Mouse (Mus musculus) heart, adult 9 months (tissue): ENCODE results near the gene Mprip.
A peak's percentile ranks its signal among the peaks of the same experiment; 100 is the strongest.
"Not testable (repeated sequence)": the region's sequence is repeated elsewhere in the genome, so short reads cannot be mapped to it uniquely, and the experiment has no call there.

Experiments
- DNase-seq, 2 experiments: peaks; one replicate each; pipeline ENCODE4 v3.0.0; 2022; ENCODE audit warnings: low spot score in 2 of 2

Mprip gene

DNA sequence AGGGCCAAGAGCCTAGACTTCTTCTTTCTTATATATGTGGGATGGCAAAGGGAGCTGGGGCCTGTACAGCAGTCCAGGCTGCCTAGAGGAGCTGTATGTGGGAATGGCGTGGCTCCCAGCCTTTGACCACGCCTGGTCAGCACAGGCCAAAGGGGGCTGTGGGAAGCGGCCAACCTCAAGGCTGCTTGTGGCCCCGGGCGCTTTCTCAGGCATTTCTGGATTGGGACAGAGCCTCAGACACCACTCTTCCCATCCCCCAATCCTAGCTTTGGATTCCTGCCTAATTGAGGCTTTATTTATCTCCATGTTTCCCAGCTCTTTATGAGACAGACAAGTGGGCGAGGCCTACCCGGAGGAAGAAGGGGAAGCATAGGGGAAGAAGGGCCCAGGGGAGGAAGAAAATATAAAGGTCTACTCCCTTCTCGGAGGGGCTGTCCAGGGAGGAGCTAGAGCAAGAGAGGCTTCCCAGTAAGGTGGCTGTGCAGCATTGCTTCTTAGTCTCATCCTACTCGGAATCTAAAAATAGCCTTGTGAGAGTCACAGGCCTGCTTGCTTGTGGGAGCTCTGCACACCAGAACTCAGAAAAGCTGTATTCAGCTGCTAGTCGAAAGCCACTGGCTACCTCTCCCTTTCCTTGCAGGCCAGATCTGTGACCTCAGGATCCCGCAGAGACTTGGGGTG, 47.0 kb downstream of the Mprip start:
- peak; percentile 87 for DNase-seq

DNA sequence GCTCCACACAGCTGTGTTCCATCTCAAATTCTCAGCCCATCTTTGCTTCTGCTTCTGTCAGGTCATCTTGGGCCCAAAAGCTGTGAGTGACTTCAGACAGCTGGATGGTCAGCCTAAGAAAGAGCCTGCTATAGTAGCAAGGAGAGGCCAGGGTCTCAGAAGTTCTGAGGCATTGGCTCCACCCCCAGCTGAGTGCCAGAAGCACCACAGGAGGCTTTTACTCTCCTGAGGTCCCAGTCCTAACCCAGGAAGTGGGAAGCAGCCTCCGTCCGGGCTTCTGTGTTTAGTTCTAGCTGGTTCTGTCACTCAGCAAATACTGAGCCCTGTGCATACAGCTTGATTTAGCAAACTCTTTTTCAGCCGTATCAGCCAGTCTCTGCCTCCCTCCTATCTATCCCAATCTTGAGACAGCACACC, 54.3 kb downstream of the Mprip start:
- DNase-seq = no peak

DNA sequence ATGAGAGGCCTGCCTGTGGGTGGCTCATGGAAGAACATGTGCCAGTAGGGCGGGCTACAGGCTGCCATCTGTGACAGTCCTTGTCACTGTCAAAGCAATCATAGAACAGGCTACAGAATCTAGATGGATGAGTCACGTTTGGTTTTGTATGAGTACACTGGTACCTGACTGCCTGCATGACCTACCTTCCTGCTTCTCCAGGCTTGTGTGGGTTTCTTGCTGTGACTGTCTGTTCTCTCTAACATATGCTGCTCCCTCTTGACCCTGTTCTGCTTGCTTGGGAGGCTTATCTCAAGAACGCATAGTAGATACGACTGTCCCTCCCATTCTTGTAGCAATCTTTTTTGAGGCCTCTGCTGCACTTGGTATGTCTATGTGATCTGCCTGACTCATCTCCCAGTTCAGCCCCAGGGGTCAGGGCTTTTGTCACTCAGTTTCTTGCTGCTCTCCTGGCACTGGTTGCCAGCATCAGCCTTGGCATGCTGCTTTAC, 56.7 kb downstream of the Mprip start:
- no peak for DNase-seq

DNA sequence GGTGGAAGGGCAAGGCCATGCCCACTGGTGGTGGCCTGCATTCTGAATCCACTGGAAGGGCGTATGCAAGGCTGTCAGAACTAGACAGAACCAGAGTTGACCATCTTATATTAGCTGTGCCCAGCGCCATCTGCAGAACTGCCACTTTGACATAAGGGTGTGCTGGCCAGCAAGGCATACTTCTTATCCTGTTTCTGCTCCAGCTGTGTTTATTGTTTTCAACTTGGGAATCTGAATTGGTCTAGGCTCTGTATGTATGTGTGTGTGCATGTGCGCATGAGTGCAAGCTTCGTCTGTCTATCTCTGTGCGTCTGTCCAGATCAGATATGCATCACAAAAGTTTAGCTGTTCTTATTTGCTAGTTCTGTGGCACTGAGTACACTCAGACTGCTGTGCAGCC, 58.1 kb downstream of the Mprip start:
- DNase-seq = no peak

DNA sequence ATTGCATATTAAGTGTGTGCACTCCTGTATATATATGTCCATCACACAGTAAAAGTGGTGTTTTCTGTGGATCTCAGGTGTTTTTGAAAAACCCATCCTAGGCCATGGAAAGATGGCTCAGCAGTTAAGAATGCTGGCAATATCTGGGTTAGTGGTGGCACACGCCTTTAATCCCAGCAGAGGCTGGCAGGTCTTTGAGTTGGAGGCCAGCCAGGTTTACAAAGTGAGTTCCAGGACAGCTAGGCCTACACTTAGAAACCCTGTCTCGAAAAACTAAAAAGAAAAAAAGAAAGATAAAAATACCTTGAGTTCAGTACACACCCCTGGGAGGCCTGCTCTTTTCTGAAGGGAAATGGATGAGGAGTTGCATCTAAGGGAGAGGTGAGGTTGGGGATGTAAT, 60.3 kb downstream of the Mprip start:
- DNase-seq = no peak

DNA sequence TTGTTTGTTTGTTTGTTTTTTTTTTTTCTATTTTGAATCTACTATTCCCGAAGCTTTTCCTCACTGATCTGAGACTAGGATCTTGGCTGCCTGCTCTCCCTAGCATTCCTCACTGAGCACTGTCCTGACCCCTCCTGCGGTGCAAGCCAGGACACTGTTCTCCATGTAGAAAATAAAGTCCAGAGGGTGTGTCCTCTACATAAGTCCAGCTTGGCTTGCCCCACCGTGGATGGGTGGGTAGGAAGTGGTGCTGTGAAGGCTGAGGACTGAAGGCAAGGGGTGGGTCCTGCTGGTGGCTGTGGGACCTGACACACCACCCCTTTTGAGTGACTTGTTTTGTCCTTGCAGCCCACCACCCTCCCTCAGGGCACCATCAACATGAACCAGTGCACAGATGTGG, 66.1 kb downstream of the Mprip start:
- DNase-seq = no peak

DNA sequence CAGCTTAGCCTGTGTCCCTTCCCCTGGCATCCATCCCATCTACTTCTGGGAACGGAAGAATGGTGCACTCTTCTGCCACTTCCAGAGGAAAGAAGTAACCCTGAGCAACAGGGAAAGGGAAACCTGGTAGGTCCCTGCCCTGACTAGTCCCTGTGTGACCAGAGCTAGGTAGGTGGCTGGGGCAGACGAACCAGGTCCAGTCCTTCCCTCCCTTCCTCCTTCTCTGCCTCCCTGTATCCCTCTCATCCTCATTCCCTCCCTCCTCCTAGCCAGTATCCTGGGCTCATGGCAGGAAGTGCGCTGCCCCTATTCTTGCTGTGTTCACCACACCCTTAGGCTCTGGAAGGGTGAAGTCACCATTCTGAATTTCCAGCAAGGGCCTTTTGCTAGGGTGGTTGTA, 70.7 kb downstream of the Mprip start:
- no peak for DNase-seq

DNA sequence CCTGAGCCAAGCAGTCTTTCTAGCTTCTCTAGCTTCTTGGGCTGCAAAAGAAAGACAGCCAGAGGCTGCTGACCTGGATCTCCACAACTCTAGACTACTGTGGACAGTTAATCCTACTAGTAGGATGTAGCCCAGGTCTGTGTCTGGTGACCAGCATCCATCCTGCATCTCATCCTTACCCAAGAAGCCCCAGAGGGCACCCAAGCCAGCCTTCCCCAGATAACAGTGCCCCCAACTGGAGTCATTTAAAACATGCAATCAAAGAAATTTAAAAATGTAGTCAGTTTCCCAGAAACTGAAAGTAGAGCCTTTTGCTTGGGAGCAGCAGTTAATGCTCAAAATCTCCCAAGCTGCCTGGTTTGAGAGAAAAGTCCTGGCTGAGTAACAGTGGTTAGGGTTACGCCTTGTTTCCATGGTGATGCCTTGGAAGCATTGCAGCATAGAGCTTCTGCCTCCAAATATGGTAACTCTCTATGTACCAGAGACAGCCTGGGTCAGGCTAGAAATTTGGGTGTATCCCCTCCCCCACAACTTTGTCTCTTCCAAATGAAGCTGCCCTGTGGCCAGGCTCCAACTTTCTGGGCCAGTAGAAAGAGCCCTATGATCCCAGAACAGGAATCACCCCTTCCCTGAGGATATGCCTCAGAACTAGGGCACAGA, 71.4 kb downstream of the Mprip start:
- peak; percentile 87 to 90 for DNase-seq

DNA sequence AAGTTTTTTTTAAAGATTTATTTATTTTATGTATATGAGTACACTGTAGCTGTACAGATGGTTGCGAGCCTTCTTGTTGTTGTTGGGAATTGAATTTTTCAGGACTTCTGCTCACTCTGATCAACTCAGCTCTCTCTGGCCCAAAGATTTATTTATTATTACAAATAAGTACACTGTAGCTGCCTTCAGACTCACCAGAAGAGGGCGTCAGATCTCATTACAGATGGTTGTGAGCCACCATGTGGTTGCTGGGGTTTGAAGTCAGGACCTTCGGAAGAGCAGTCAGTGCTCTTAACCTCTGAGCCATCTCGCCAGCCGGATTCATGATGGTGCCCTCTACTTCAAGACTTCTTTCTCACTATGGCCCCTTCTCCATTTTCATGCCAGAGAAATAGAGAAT, 72.5 kb downstream of the Mprip start:
- DNase-seq = not testable (repeated sequence)

DNA sequence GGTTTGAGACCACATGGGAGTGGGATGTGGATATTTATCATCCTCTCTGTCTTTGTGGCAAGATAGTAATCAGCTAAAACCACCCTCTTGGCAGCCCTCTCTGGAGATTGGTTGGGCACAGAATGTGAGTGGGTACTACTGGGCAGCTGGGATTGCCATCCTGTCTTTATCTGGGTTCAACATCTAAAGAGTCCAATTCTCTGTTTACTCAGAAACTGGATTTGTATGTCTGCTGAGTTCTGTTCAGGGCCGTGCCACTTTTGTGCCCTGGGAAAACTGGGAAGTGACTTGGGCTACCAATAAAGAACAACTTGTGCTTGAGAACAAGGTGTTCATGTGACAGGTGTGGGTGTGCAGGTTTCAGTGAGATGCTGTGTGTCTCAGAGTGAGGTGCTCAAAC, 73.2 kb downstream of the Mprip start:
- DNase-seq = no peak

DNA sequence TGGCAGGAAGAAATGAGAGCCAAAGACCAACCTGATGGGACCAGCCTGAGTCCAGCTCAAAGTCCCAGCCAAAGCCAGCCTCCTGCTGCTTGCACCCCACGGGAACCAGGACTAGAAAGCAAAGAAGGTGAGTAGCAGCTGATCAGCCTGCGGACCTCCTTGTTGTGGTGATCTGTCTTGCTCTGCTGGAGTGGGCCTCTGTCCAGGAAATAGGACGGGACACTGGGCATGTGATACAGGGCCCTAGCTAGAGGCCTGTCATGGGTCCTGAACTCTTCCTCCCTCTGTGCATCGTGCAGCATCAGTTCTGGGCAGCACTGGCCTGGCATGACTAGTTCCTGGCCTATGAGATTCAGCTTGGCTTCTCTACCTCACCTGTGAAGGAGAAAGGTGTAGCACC, 74.8 kb downstream of the Mprip start:
- DNase-seq = not testable (repeated sequence)

DNA sequence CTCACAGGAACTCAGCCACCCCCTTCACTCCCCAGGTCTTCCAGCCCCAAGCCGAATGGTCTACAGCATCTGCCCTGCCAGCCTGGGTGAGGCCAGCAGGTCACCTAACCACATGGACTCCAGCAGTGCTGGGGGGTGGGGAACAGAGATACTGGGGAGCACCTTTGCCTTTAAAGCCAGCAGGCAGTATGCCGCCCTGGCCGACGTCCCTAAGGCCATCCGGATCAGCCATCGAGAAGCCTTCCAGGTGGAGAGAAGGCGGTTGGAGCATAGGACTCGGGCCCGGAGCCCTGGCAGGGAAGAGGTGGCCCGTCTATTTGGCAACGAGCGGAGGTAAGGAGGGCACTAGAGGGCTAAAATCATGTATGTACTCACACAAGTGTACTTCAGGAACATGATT, 76.1 kb downstream of the Mprip start:
- DNase-seq = no peak

DNA sequence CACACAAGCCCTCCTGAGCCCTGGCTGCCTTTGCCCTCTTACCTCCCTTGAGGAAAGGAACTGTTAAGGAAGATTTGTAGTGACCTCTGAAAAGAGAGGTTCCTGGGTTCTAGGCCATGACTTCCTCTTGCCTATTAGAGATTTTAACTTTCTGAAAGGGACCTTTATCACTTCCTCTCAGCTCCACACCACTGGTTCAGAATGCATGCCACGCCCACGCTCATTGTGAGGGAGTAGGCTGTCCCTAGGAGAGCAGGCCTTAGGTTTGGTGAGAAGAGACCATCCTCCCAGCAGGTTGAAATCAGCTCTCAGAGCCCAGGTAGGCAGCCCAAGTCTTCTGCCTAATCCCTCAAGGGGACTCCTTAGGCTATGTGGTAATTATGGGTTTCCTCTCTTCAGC, 78.9 kb downstream of the Mprip start:
- DNase-seq = no peak

DNA sequence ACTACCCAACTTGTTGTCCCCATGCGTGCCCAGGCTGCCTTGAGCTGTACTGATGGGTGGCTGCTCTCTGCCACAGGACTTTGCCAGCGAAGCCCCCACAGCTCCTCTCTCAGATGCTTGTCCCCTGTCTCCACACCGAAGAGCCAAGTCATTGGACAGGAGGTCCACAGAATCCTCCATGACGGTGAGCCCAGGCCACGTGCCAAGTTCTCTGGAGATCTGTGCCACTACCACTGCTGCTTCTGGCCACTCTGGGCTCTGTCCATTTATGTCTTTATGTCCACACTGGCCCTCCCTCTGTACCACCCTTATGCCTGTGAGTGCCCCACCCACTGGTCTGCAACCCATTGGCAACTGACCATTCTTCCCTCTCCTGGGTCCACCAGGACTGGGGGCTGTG, 80.8 kb downstream of the Mprip start:
- no peak for DNase-seq

DNA sequence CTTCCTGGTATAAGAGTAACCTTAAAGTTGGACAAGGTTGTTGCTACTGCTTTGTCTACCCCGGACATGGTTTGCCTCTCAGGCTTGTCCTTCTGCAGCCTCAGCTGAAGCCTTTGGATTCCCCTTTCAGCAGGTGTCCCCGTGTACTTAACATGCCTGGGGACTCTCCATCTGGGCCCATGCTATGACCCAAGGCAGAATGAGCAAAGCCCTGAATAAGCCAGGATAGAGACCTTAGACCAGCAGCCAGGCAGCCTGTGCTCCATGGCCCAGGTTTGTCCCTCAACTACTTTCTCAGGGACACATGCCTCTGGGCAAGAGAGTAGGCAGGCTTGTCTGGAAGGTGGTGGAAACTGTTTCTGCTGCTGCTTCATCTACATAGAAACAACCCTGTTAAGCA, 82.2 kb downstream of the Mprip start:
- no peak for DNase-seq

DNA sequence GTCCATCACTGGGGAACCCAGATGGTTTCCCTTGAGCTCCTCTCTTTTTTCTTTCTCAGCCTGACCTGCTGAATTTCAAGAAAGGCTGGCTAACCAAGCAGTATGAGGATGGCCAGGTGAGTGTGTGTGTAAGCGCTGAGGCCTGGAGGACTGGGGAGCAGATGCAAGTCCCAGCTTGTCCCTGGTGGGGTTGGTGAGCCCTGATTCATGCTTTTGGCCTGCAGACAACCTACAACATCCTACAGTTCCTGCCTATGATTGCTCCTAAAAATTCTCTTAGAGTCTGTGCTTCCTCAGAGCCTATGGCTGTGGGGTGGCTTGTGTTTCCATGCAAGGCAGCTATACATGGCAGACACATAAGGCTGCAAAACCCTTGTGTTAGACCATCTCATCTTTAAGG, 82.6 kb downstream of the Mprip start:
- no peak for DNase-seq

DNA sequence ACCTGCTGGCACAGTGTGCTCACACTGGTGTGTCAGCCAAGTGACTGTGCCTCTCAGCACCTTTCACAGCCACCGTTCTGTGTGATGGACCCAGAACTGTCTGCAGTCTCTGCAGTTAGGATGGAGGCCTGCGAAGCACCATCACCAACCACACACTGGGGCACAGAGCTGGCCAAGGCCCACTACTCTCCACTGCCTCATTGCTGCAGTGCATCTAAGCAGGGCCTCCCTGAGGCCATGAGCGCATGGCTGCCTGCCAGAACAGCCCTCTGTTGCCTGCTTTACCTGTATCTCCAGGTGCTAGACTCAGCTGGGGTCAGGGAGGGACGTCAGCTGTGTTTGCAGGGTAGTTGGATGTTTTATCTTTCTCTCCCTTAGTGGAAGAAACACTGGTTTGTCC, 83.3 kb downstream of the Mprip start:
- no peak for DNase-seq

DNA sequence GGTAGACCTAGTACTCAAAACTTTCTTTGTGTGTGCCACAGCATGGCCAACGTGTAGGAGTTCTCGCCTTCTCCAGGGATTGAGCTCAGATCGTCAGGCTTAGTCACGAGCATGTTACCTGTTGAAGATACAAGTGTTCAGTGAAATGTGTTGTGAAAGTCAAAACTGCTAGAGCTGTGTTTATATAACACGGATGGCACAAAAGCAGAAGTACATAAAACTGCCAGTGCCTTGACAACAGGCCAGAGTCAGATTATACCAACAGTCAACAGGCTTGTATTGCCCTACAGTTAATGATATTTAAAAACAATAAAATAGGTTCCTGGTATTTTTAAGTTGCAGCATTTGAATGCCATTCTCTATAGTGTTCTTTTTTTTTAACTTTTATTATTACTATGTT, 84.7 kb downstream of the Mprip start:
- DNase-seq = no peak

DNA sequence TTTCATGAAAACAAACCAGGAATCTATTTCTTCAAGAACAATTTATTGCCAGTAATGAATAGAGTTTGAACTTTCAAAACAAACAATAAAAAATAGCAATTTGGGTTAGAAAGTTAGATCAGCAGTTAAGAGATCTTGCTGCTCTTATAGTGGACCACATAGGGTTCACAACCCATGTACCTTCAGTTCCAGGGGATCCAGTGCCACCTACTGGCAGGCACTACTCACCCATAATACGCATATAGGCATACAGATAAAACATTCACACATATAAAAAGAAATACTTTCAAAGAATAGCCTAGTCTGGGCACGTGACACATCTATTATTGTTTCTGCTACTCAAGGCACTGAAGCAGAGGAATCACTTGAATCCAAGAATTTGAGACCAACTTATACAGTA, 85.5 kb downstream of the Mprip start:
- DNase-seq = peak in 1 of 2 experiments; percentile 51

DNA sequence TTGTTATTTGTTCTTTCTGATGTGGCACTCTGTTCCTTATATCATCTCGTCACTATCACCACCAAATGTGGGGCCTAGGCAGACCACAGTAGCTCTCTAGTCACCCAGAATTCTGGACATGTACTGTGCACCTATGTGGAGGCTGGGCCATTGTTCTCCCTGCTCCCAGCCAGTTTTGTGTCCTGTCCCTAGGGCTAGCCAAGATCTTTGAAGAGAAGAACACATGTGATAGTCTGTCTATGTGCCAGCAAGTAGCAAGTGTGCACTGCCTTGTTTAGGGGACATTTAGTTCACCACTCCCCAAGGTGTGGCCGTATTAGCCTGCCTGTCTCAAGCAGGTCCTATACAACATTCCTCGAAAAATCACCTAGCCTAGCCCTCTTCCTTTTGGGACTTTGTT, 87.9 kb downstream of the Mprip start:
- DNase-seq = peak; percentile 15 to 49

DNA sequence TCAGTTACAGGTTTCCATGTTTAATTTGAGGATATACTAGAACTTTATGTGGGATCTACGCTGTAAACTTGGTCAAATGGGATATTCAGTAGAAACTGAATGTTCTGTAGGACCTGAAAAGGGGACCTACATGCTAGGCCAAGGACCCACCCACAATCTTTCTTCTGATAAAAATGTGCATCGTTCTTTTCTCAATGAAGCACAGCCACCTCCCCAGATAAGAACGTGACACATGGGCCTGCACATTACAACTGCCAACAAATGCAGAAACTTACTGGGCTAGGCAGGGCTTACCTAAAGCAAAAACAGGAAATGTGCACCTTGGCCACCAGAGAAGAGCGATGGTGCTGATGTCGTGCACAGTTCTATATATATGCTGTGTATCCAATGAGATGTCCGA, 93.4 kb downstream of the Mprip start:
- no peak for DNase-seq

DNA sequence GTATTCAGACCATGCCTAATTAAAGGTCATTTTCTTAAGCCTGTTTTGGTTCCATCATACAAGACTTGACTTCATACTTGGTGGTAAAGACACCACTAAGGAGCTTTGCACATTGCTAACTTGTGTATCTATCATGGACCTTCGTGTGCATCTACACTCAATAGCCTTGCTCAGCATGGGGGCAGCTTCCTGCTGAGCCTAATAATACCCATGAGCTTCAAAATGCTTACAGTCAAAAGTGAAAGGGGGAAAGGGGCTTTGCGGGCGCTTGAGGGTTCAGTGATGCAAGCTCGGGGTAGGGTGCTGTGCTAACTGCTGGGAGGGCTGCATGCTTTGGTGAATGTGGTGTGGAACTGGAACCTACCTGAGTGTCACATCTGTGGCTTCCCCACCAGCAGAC, 95.2 kb downstream of the Mprip start:
- no peak for DNase-seq

DNA sequence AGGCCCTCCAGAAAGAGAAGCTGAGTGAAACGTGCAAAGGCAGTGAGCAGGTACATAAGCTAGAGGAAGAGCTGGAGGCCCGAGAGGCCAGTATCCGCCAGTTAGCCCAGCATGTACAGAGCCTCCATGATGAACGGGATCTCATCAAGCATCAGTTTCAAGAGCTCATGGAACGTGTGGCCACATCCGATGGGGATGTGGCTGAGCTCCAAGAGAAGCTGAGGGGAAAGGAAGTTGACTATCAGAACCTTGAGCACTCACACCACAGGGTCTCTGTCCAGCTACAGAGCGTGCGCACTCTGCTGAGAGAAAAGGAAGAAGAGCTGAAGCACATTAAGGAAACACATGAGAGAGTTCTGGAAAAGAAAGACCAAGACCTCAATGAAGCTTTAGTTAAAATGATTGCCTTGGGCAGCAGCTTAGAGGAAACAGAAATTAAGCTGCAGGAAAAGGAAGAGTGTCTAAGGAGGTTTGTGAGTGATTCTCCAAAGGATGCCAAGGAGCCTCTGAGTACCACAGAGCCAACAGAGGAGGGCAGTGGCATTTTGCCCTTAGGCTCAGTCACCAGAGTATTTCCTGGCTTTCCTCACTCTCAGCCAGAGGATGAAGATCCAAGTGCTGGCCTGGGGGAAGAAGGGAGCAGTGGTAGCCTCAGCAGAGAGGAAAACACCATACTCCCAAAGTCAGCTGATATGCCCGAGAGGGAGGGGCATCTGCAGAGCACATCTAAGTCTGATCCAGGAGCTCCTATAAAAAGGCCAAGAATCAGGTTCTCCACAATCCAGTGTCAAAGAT, 97.3 kb downstream of the Mprip start:
- no peak for DNase-seq
